Mouse (Mus musculus): ENCODE results near the gene Rnf207. TPM values are rescaled to one million over a fixed set of nuclear protein-coding genes. Genes with fewer than 3 reads are reported as not detected.
A peak's percentile ranks its signal among the peaks of the same experiment; 100 is the strongest.

Rnf207 gene
- polyA plus RNA-seq, 1 experiment from 2014 or later, result 4.2 TPM

- DNase-seq, result peak; percentile 39
- ATAC-seq (ENCODE audit: low FRiP score, low TSS enrichment), result no peak
- no peaks in the 10 kb centered on the region for H3K9me3 ChIP-seq (ENCODE audit: control insufficient read depth, low read length)
- H3K27me3 ChIP-seq (ENCODE audit: control insufficient read depth, insufficient read depth, low read length), result no peaks in the 10 kb centered on the region
- WGBS, result 77% methylated on average over 6 of the region's 6 CpGs
- no peaks in the 10 kb centered on the region for H3K4me1 ChIP-seq (ENCODE audit: control insufficient read depth, insufficient read depth, low read length)
- no peak overlapping the region for H3K4me2 ChIP-seq (ENCODE audit: low read length)
- H3K36me3 ChIP-seq (ENCODE audit: control insufficient read depth, insufficient read depth, low read length), result peaks cover 9% of the 10 kb centered on the region
- no peak overlapping the region for H3K9ac ChIP-seq (replicated peaks; ENCODE audit: low read length)
- no peak overlapping the region for H3K4me3 ChIP-seq (replicated peaks; ENCODE audit: low read depth, low read length)
- H3K27ac ChIP-seq (replicated peaks; ENCODE audit: low read depth, low read length), result no peak overlapping the region
These were observed 61.7 kb downstream of the Rnf207 start for GRCm38 (mm10) chr4:152257070-152257469.

Other genes with a start within 250 kb of the Rnf207 start
- 7.0 and 8.0 TPM in 2 replicates for gene Plekhg5, start 246.5 kb downstream of the Rnf207 start, polyA plus RNA-seq (2014; fragmentation: Nextera tagmentation; extraction: Ambion mirVana)
- 0.54 and 1.2 TPM in 2 replicates for gene Tnfrsf25, start 203.1 kb downstream of the Rnf207 start, polyA plus RNA-seq (2014; fragmentation: Nextera tagmentation; extraction: Ambion mirVana)
- gene Espn, start 166.6 kb downstream of the Rnf207 start, polyA plus RNA-seq (2014; fragmentation: Nextera tagmentation; extraction: Ambion mirVana), result not detected in 2 replicates
- gene Hes2, start 160.1 kb downstream of the Rnf207 start, polyA plus RNA-seq (2014; fragmentation: Nextera tagmentation; extraction: Ambion mirVana), result not detected in 2 replicates
- 276 and 368 TPM in 2 replicates for gene Acot7, start 140.9 kb downstream of the Rnf207 start, polyA plus RNA-seq (2014; fragmentation: Nextera tagmentation; extraction: Ambion mirVana)
- 14.0 and 15.2 TPM in 2 replicates for gene Gpr153, start 44.8 kb downstream of the Rnf207 start, polyA plus RNA-seq (2014; fragmentation: Nextera tagmentation; extraction: Ambion mirVana)
- 0.39 and 1.2 TPM in 2 replicates for gene Hes3, start 27.3 kb downstream of the Rnf207 start, polyA plus RNA-seq (2014; fragmentation: Nextera tagmentation; extraction: Ambion mirVana)
- gene Icmt, start 21.8 kb downstream of the Rnf207 start, polyA plus RNA-seq (2014; fragmentation: Nextera tagmentation; extraction: Ambion mirVana), result 14.9 and 23.7 TPM in 2 replicates
- 165 and 174 TPM in 2 replicates for gene Rpl22, start 6.7 kb upstream of the Rnf207 start, polyA plus RNA-seq (2014; fragmentation: Nextera tagmentation; extraction: Ambion mirVana)
- 38.4 and 53.5 TPM in 2 replicates for gene Chd5, start 19.7 kb upstream of the Rnf207 start, polyA plus RNA-seq (2014; fragmentation: Nextera tagmentation; extraction: Ambion mirVana)
- 5.9 and 6.0 TPM in 2 replicates for gene Nphp4, start 157.7 kb upstream of the Rnf207 start, polyA plus RNA-seq (2014; fragmentation: Nextera tagmentation; extraction: Ambion mirVana)
- 23.6 and 26.9 TPM in 2 replicates for gene Kcnab2, start 158.9 kb upstream of the Rnf207 start, polyA plus RNA-seq (2014; fragmentation: Nextera tagmentation; extraction: Ambion mirVana)